Mouse (Mus musculus) limb, embryonic 15.5 days (tissue): ENCODE results near the gene Wdfy2. TPM values are rescaled to one million over a fixed set of nuclear protein-coding genes. Genes with fewer than 3 reads are reported as not detected.

Source experiments
- ATAC-seq: fragments of 200-750 bp; cut with Nextera tagmentation; 2 replicates; pipeline ENCODE4 v1.8.0; 2017; ENCODE audit warnings: low read depth, moderate TSS enrichment; ENCODE audit not compliant: insufficient number of reproducible peaks, low FRiP score, low TSS enrichment
- H3K27ac ChIP-seq: fragments of 300-500 bp; sonication (generic); 2 replicates; pipeline ENCODE4 v1.5.1; 2015; ENCODE audit warnings: moderate library complexity, mild to moderate bottlenecking, inconsistent platforms
- H3K27me3 ChIP-seq: fragments of 300-500 bp; sonication (generic); 2 replicates; pipeline ENCODE4 v1.6.1; 2015; ENCODE audit warnings: inconsistent platforms
- H3K36me3 ChIP-seq: fragments of 300-500 bp; sonication (generic); 2 replicates; pipeline ENCODE4 v1.6.1; 2015; ENCODE audit warnings: inconsistent platforms
- H3K4me1 ChIP-seq: fragments of 300-500 bp; sonication (generic); 2 replicates; pipeline ENCODE4 v1.6.1; 2015; ENCODE audit warnings: inconsistent platforms
- H3K4me2 ChIP-seq: fragments of 300-500 bp; sonication (generic); 2 replicates; pipeline ENCODE4 v1.6.1; 2015; ENCODE audit warnings: mild to moderate bottlenecking, inconsistent platforms
- H3K4me3 ChIP-seq: fragments of 300-500 bp; sonication (generic); 2 replicates; pipeline ENCODE4 v1.5.1; 2015; ENCODE audit warnings: mild to moderate bottlenecking, inconsistent platforms
- H3K9ac ChIP-seq: fragments of 300-500 bp; sonication (generic); 2 replicates; pipeline ENCODE4 v1.6.1; 2015; ENCODE audit warnings: inconsistent platforms
- H3K9me3 ChIP-seq: fragments of 300-500 bp; sonication (generic); 2 replicates; pipeline ENCODE4 v1.6.1; 2016; ENCODE audit warnings: inconsistent platforms
- WGBS: fragments of 180-500 bp; shearing (Covaris S2); methylation state at CpG from one replicate; pipeline ENCODE4 v1.1.7; 2015; 5-methylcytosine and 5-hydroxymethylcytosine counted together
- polyA plus RNA-seq: library from polyadenylated mRNA; unstranded; fragments of >200 nt; fragmentation: Nextera tagmentation; extraction: Ambion mirVana; gene quantifications from 2 replicates; pipeline ENCODE4 v1.2.1, GENCODE M21; 2015

The Wdfy2 gene
- polyA plus RNA-seq, 1 experiment from 2014 or later, result 9.8 TPM

GRCm38 (mm10) chr14:62845011-62845840 lies 7.7 kb downstream of the Wdfy2 start:
- Histone ChIP-seq H3K27ac (peak overlapping the region; percentile 76), H3K27me3 (no peaks in the 10 kb centered on the region), H3K4me3 (no peak overlapping the region), H3K36me3 (no peaks in the 10 kb centered on the region), H3K4me1 (peaks cover 36% of the 10 kb centered on the region), H3K4me2 (peak overlapping the region; percentile 28), H3K9me3 (no peaks in the 10 kb centered on the region), H3K9ac (no peak overlapping the region)
- peak; percentile 63; the same call in 1 of the 2 replicates for ATAC-seq
- 22% methylated on average over 8 of the region's 8 CpGs for WGBS

GRCm38 (mm10) chr14:62850980-62851379 lies 13.5 kb downstream of the Wdfy2 start:
- Histone ChIP-seq H3K4me2 (no peak overlapping the region), H3K9me3 (no peaks in the 10 kb centered on the region), H3K36me3 (no peaks in the 10 kb centered on the region), H3K27me3 (no peaks in the 10 kb centered on the region), H3K27ac (peak overlapping the region; percentile 18; the same call in 1 of the 2 replicates), H3K4me1 (peaks cover 21% of the 10 kb centered on the region), H3K4me3 (no peak overlapping the region), H3K9ac (no peak overlapping the region)
- no peak for ATAC-seq
- WGBS, result 40% methylated on average over 6 of the region's 6 CpGs

- H3K9ac ChIP-seq, result no peak overlapping the region
- WGBS, result 76% methylated on average over 3 of the region's 3 CpGs
- no peak overlapping the region for H3K27ac ChIP-seq
- H3K4me1 ChIP-seq, result peaks cover 26% of the 10 kb centered on the region
- H3K27me3 ChIP-seq, result no peaks in the 10 kb centered on the region
- no peak for ATAC-seq
- H3K4me2 ChIP-seq, result no peak overlapping the region
- no peak overlapping the region for H3K4me3 ChIP-seq
- H3K9me3 ChIP-seq, result no peaks in the 10 kb centered on the region
- H3K36me3 ChIP-seq, result no peaks in the 10 kb centered on the region
These were observed 15.4 kb downstream of the Wdfy2 start for GRCm38 (mm10) chr14:62852840-62853239.

GRCm38 (mm10) chr14:62855077-62855835 lies 17.8 kb downstream of the Wdfy2 start:
- ATAC-seq, result no peak
- no peak overlapping the region for H3K9ac ChIP-seq
- no peak overlapping the region for H3K4me2 ChIP-seq
- H3K4me3 ChIP-seq, result no peak overlapping the region
- H3K9me3 ChIP-seq, result no peaks in the 10 kb centered on the region
- WGBS, result 65% methylated on average over 18 of the region's 18 CpGs
- H3K4me1 ChIP-seq, result peaks cover 26% of the 10 kb centered on the region
- no peaks in the 10 kb centered on the region for H3K36me3 ChIP-seq
- peak overlapping the region; percentile 57 for H3K27ac ChIP-seq
- H3K27me3 ChIP-seq, result no peaks in the 10 kb centered on the region

GRCm38 (mm10) chr14:62855863-62856262 lies 18.4 kb downstream of the Wdfy2 start:
- H3K9ac ChIP-seq, result no peak overlapping the region
- no peak overlapping the region for H3K4me2 ChIP-seq
- H3K9me3 ChIP-seq, result no peaks in the 10 kb centered on the region
- WGBS, result 46% methylated on average over 3 of the region's 3 CpGs
- no peaks in the 10 kb centered on the region for H3K36me3 ChIP-seq
- no peak overlapping the region for H3K4me3 ChIP-seq
- no peak for ATAC-seq
- peaks cover 23% of the 10 kb centered on the region for H3K4me1 ChIP-seq
- peak overlapping the region; percentile 57 for H3K27ac ChIP-seq
- H3K27me3 ChIP-seq, result no peaks in the 10 kb centered on the region

GRCm38 (mm10) chr14:62856490-62856889 lies 19.0 kb downstream of the Wdfy2 start:
- ATAC-seq, result no peak
- WGBS, result 84% methylated on average over 5 of the region's 5 CpGs
- H3K27me3 ChIP-seq, result no peaks in the 10 kb centered on the region
- no peak overlapping the region for H3K4me2 ChIP-seq
- no peak overlapping the region for H3K9ac ChIP-seq
- peak overlapping the region; percentile 30; the same call in 1 of the 2 replicates for H3K27ac ChIP-seq
- no peaks in the 10 kb centered on the region for H3K36me3 ChIP-seq
- no peaks in the 10 kb centered on the region for H3K9me3 ChIP-seq
- no peak overlapping the region for H3K4me3 ChIP-seq
- H3K4me1 ChIP-seq, result peaks cover 18% of the 10 kb centered on the region

- no peaks in the 10 kb centered on the region for H3K9me3 ChIP-seq
- no peak overlapping the region for H3K9ac ChIP-seq
- no peaks in the 10 kb centered on the region for H3K36me3 ChIP-seq
- peaks cover 14% of the 10 kb centered on the region; the same call in 1 of the 2 replicates for H3K4me1 ChIP-seq
- no peaks in the 10 kb centered on the region for H3K27me3 ChIP-seq
- no peak overlapping the region for H3K4me2 ChIP-seq
- no peak overlapping the region for H3K27ac ChIP-seq
- no peak for ATAC-seq
- H3K4me3 ChIP-seq, result no peak overlapping the region
- 65% methylated on average over 4 of the region's 4 CpGs for WGBS
These were observed 20.4 kb downstream of the Wdfy2 start for GRCm38 (mm10) chr14:62857879-62858278.

- no peak for ATAC-seq
- H3K27me3 ChIP-seq, result no peaks in the 10 kb centered on the region
- no peaks in the 10 kb centered on the region for H3K9me3 ChIP-seq
- H3K4me2 ChIP-seq, result no peak overlapping the region
- H3K36me3 ChIP-seq, result no peaks in the 10 kb centered on the region
- WGBS, result 75% methylated on average over 3 of the region's 3 CpGs
- H3K4me3 ChIP-seq, result no peak overlapping the region
- H3K9ac ChIP-seq, result no peak overlapping the region
- no peak overlapping the region for H3K27ac ChIP-seq
- peaks cover 14% of the 10 kb centered on the region; the same call in 1 of the 2 replicates for H3K4me1 ChIP-seq
These were observed 20.8 kb downstream of the Wdfy2 start for GRCm38 (mm10) chr14:62858311-62858710.

GRCm38 (mm10) chr14:62862564-62862963 lies 25.1 kb downstream of the Wdfy2 start:
- 85% methylated on average over 5 of the region's 5 CpGs for WGBS
- H3K4me2 ChIP-seq, result no peak overlapping the region
- no peaks in the 10 kb centered on the region for H3K9me3 ChIP-seq
- H3K27ac ChIP-seq, result no peak overlapping the region
- ATAC-seq, result no peak
- no peak overlapping the region for H3K9ac ChIP-seq
- no peaks in the 10 kb centered on the region for H3K27me3 ChIP-seq
- H3K4me3 ChIP-seq, result no peak overlapping the region
- H3K4me1 ChIP-seq, result no peaks in the 10 kb centered on the region; the same call in 1 of the 2 replicates
- no peaks in the 10 kb centered on the region for H3K36me3 ChIP-seq

- no peaks in the 10 kb centered on the region; the same call in 1 of the 2 replicates for H3K4me1 ChIP-seq
- H3K4me3 ChIP-seq, result no peak overlapping the region
- no peak overlapping the region for H3K4me2 ChIP-seq
- H3K9ac ChIP-seq, result no peak overlapping the region
- no peak for ATAC-seq
- no peak overlapping the region for H3K27ac ChIP-seq
- no peaks in the 10 kb centered on the region for H3K9me3 ChIP-seq
- WGBS, result 32% methylated on average over 1 of the region's 1 CpGs
- no peaks in the 10 kb centered on the region for H3K36me3 ChIP-seq
- no peaks in the 10 kb centered on the region for H3K27me3 ChIP-seq
These were observed 26.8 kb downstream of the Wdfy2 start for GRCm38 (mm10) chr14:62864254-62864653.

- no peak overlapping the region for H3K9ac ChIP-seq
- ATAC-seq, result no peak
- 0 out of 2 replicates have a peak, but pooled peaks cover 4% of the 10 kb centered on the region for H3K9me3 ChIP-seq
- H3K4me1 ChIP-seq, result no peaks in the 10 kb centered on the region; the same call in 1 of the 2 replicates
- H3K27me3 ChIP-seq, result no peaks in the 10 kb centered on the region
- 82% methylated on average over 2 of the region's 2 CpGs for WGBS
- no peaks in the 10 kb centered on the region for H3K36me3 ChIP-seq
- no peak overlapping the region for H3K4me3 ChIP-seq
- no peak overlapping the region for H3K4me2 ChIP-seq
- H3K27ac ChIP-seq, result no peak overlapping the region
These were observed 27.9 kb downstream of the Wdfy2 start for GRCm38 (mm10) chr14:62865405-62865804.

- no peak overlapping the region for H3K9ac ChIP-seq
- 77% methylated on average over 5 of the region's 5 CpGs for WGBS
- no peak for ATAC-seq
These were observed 29.6 kb downstream of the Wdfy2 start for GRCm38 (mm10) chr14:62867069-62867468.

More at GRCm38 (mm10) chr14:62867069-62867468, 29.6 kb downstream of the Wdfy2 start:
- H3K27me3 ChIP-seq, result no peaks in the 10 kb centered on the region
- no peaks in the 10 kb centered on the region; the same call in 1 of the 2 replicates for H3K4me1 ChIP-seq
- no peak overlapping the region for H3K27ac ChIP-seq
- H3K4me3 ChIP-seq, result no peak overlapping the region
- 0 out of 2 replicates have a peak, but pooled peaks cover 4% of the 10 kb centered on the region for H3K36me3 ChIP-seq
- H3K9me3 ChIP-seq, result 0 out of 2 replicates have a peak, but pooled peaks cover 6% of the 10 kb centered on the region
- H3K4me2 ChIP-seq, result no peak overlapping the region
